Mouse (Mus musculus): ENCODE results near the gene Ankrd66. TPM values are rescaled to one million over a fixed set of nuclear protein-coding genes. Genes with fewer than 3 reads are reported as not detected.
"Not testable (repeated sequence)": the region's sequence is repeated elsewhere in the genome, so short reads cannot be mapped to it uniquely, and the experiment has no call there.

Ankrd66 gene
- polyA plus RNA-seq, 1 experiment = not detected

DNA sequence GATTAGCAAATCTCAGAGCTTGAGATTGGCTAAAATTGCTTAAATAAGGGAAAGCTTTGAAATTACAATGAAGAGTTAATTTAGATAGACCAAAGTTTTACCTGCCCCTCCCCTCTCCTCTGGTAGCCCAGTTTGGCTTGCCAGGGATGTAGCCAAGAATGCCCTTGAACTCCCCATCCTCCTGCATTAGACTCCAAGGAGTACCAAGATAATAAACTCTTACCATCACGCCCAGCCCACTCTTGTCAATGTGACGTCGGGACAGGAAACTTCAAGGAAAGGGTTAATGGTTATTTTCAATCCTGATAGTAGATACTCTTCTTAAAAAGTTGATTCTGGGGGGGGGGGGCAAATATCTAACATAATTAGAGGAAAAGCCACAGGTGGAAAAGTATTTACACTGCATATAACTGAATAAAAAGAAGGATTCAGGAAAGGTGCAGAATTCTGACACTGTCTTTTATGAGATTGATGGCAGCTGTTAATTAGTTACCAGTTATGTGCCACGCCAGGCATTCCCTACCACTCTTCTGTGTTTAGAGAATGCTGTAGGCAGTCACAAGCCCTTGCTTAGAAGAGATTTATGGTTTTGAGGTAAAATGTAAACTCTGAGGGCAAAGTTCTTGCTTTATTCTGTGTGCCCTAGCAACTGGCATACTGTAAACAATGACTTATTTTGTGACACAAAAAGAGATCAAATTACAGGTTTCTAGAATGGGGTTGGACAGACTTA is 39.4 kb downstream of the Ankrd66 start:
- no peak for TF ChIP-seq GATA1 (IDR thresholded peaks at IDR 0.05; ENCODE audit: borderline replicate concordance, low read length)
- TF ChIP-seq FLI1 (IDR thresholded peaks at IDR 0.05; ENCODE audit: low read length) = no peak
- Histone ChIP-seq H3K27me3 (replicated peaks) (no peaks in the 10 kb centered on the region), H3K9me3 (no peaks in the 10 kb centered on the region), H3K36me3 (replicated peaks; ENCODE audit: low read length) (no peaks in the 10 kb centered on the region), H3K4me3 (replicated peaks) (no peak overlapping the region), H3K4me1 (no peaks in the 10 kb centered on the region)

- TF ChIP-seq FLI1 (IDR thresholded peaks at IDR 0.05; ENCODE audit: low read length) (no peak), GATA1 (IDR thresholded peaks at IDR 0.05; ENCODE audit: borderline replicate concordance, low read length) (no peak)
- Histone ChIP-seq H3K4me1 (no peaks in the 10 kb centered on the region), H3K9me3 (no peaks in the 10 kb centered on the region), H3K4me3 (replicated peaks) (no peak within 1 kb of the TSS), H3K36me3 (replicated peaks; ENCODE audit: low read length) (no peaks in the 10 kb centered on the region), H3K27me3 (replicated peaks) (no peaks in the 10 kb centered on the region)
These were observed 40.8 kb downstream of the Ankrd66 start, which contains the start of gene Mep1a for GRCm38 (mm10) chr17:43502592-43502991. TSS of gene Mep1a (minus strand) at chr17:43502812.

- TF ChIP-seq FLI1 (IDR thresholded peaks at IDR 0.05; ENCODE audit: low read length) = no peak
- no peak for TF ChIP-seq GATA1 (IDR thresholded peaks at IDR 0.05; ENCODE audit: borderline replicate concordance, low read length)
- H3K36me3 ChIP-seq (replicated peaks; ENCODE audit: low read length) = no peaks in the 10 kb centered on the region
- H3K4me1 ChIP-seq = no peaks in the 10 kb centered on the region
These were observed 41.8 kb downstream of the Ankrd66 start for GRCm38 (mm10) chr17:43501631-43502030.

GRCm38 (mm10) chr17:43501223-43501622 is 42.2 kb downstream of the Ankrd66 start:
- TF ChIP-seq GATA1 (IDR thresholded peaks at IDR 0.05; ENCODE audit: borderline replicate concordance, low read length) = no peak
- TF ChIP-seq FLI1 (IDR thresholded peaks at IDR 0.05; ENCODE audit: low read length) = no peak
- no peaks in the 10 kb centered on the region for H3K36me3 ChIP-seq (replicated peaks; ENCODE audit: low read length)
- no peaks in the 10 kb centered on the region for H3K4me1 ChIP-seq
- H3K9me3 ChIP-seq = no peaks in the 10 kb centered on the region
- no peak overlapping the region for H3K4me3 ChIP-seq (replicated peaks)
- no peaks in the 10 kb centered on the region for H3K27me3 ChIP-seq (replicated peaks)

More at GRCm38 (mm10) chr17:43501631-43502030, 41.8 kb downstream of the Ankrd66 start:
- H3K9me3 ChIP-seq = no peaks in the 10 kb centered on the region
- H3K27me3 ChIP-seq (replicated peaks) = no peaks in the 10 kb centered on the region
- no peak overlapping the region for H3K4me3 ChIP-seq (replicated peaks)

DNA sequence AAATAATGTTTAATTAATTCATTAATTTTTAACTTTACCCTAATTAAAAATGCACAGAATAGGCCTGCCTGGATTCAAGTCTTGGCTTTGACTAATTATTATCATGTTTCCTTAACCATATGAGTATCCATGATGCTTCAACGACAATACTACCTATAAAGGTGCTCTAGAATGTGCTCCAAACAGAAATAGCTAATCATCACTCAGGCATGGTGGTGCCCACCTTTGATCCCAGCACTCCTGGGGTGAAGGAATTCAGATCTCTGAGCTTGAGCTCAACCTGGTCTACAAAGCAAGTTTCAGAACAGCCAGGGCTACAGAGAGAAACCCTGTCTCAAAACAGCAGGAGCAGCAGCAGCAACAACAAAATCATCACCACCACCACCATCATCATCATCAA is 42.9 kb downstream of the Ankrd66 start:
- H3K4me3 ChIP-seq (replicated peaks) = no peak overlapping the region
- H3K4me1 ChIP-seq = no peaks in the 10 kb centered on the region
- H3K36me3 ChIP-seq (replicated peaks; ENCODE audit: low read length) = no peaks in the 10 kb centered on the region
- H3K27me3 ChIP-seq (replicated peaks) = no peaks in the 10 kb centered on the region
- H3K9me3 ChIP-seq = no peaks in the 10 kb centered on the region
- TF ChIP-seq FLI1 (IDR thresholded peaks at IDR 0.05; ENCODE audit: low read length) = no peak
- TF ChIP-seq GATA1 (IDR thresholded peaks at IDR 0.05; ENCODE audit: borderline replicate concordance, low read length) = no peak

- Histone ChIP-seq H3K4me3 (replicated peaks) (no peak overlapping the region), H3K36me3 (replicated peaks; ENCODE audit: low read length) (no peaks in the 10 kb centered on the region), H3K27me3 (replicated peaks) (no peaks in the 10 kb centered on the region), H3K9me3 (no peaks in the 10 kb centered on the region), H3K4me1 (no peaks in the 10 kb centered on the region)
- no peak for TF ChIP-seq FLI1 (IDR thresholded peaks at IDR 0.05; ENCODE audit: low read length)
These were observed 45.9 kb downstream of the Ankrd66 start for GRCm38 (mm10) chr17:43497521-43497920.

DNA sequence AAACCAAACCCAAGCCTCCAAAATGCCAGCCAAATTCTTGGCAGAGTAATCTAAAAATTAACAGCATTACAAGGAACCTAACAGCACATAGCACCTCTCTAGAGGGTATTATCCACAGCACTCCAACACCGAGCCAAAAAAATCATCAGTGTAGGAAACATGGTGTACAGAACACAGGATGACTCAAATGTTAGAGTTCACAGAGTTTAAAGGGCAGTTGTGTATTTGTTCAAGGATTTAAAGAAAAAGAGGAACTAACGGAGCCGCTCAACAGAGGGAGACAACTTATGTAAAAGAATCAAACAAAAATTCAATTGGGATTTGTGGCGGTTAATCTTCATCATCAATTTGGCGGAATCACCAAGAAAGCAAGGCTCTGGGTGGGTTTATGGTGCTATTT is 47.9 kb downstream of the Ankrd66 start:
- H3K4me3 ChIP-seq (replicated peaks) = no peak overlapping the region
- H3K4me1 ChIP-seq = no peaks in the 10 kb centered on the region
- no peaks in the 10 kb centered on the region for H3K9me3 ChIP-seq
- no peaks in the 10 kb centered on the region for H3K27me3 ChIP-seq (replicated peaks)
- H3K36me3 ChIP-seq (replicated peaks; ENCODE audit: low read length) = no peaks in the 10 kb centered on the region
- TF ChIP-seq FLI1 (IDR thresholded peaks at IDR 0.05; ENCODE audit: low read length) (no peak), GATA1 (IDR thresholded peaks at IDR 0.05; ENCODE audit: borderline replicate concordance, low read length) (no peak)

GRCm38 (mm10) chr17:43490371-43490770 is 53.1 kb downstream of the Ankrd66 start:
- H3K4me1 ChIP-seq; H3K27me3 ChIP-seq (replicated peaks); H3K36me3 ChIP-seq (replicated peaks; ENCODE audit: low read length); H3K9me3 ChIP-seq; H3K4me3 ChIP-seq (replicated peaks): not testable (repeated sequence)

- no peaks in the 10 kb centered on the region for H3K27me3 ChIP-seq (replicated peaks)
- TF ChIP-seq FLI1 (IDR thresholded peaks at IDR 0.05; ENCODE audit: low read length) (no peak), GATA1 (IDR thresholded peaks at IDR 0.05; ENCODE audit: borderline replicate concordance, low read length) (no peak)
- no peaks in the 10 kb centered on the region for H3K9me3 ChIP-seq
- H3K4me1 ChIP-seq = no peaks in the 10 kb centered on the region
- no peaks in the 10 kb centered on the region for H3K36me3 ChIP-seq (replicated peaks; ENCODE audit: low read length)
- H3K4me3 ChIP-seq (replicated peaks) = no peak overlapping the region
These were observed 54.8 kb downstream of the Ankrd66 start for GRCm38 (mm10) chr17:43488439-43489151.

GRCm38 (mm10) chr17:43485982-43486381 is 57.5 kb downstream of the Ankrd66 start:
- H3K4me3 ChIP-seq (replicated peaks) = no peak overlapping the region
- no peaks in the 10 kb centered on the region for H3K27me3 ChIP-seq (replicated peaks)
- no peak for TF ChIP-seq FLI1 (IDR thresholded peaks at IDR 0.05; ENCODE audit: low read length)
- no peak for TF ChIP-seq GATA1 (IDR thresholded peaks at IDR 0.05; ENCODE audit: borderline replicate concordance, low read length)
- H3K9me3 ChIP-seq = no peaks in the 10 kb centered on the region
- H3K4me1 ChIP-seq = no peaks in the 10 kb centered on the region
- H3K36me3 ChIP-seq (replicated peaks; ENCODE audit: low read length) = no peaks in the 10 kb centered on the region

Other genes starting within 250 kb of the Ankrd66 start
- gene Adgrf5, start 183.2 kb downstream of the Ankrd66 start, polyA plus RNA-seq (2012; ENCODE audit: insufficient read depth, low replicate concordance) = not detected in 2 replicates
- not detected in 2 replicates for gene Mep1a, start 40.8 kb downstream of the Ankrd66 start, polyA plus RNA-seq (2012; ENCODE audit: insufficient read depth, low replicate concordance)
- gene Pla2g7, start 24.5 kb upstream of the Ankrd66 start, polyA plus RNA-seq (2012; ENCODE audit: insufficient read depth, low replicate concordance) = 6.2 TPM in 1 of 2 replicates, not detected in the other
- not detected in 2 replicates for gene Tdrd6, start 86.7 kb upstream of the Ankrd66 start, polyA plus RNA-seq (2012; ENCODE audit: insufficient read depth, low replicate concordance)
- not detected in 2 replicates for gene Slc25a27, start 123.6 kb upstream of the Ankrd66 start, polyA plus RNA-seq (2012; ENCODE audit: insufficient read depth, low replicate concordance)
- gene Cyp39a1, start 123.8 kb upstream of the Ankrd66 start, polyA plus RNA-seq (2012; ENCODE audit: insufficient read depth, low replicate concordance) = not detected in 2 replicates

All from megakaryocyte, embryonic 14.5 days (primary cell).